Mouse (Mus musculus): ENCODE data around the gene Gm21708.
"Not testable (repeated sequence)": the region's sequence is repeated elsewhere in the genome, so short reads cannot be mapped to it uniquely, and the experiment has no call there.

Gm21708 gene

DNA sequence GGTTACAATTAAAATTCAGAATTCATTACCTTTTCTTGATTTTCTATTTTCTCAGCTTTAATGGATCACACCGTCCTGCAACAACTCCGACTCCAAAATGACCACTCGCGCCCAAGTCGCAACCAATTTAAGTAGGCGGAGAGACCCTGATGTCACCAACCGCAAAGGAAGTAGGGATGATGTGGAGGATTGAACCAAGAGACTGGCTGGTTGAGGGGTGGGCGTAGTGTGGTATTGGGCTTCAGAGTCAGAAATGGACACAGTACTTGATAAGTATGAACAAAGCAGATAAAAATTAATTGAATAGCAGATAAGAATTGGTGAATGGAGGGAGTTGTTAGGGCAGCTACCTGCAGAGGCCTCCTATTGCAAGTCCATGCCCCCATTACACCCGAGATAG is at the start of gene Gm21708, which contains the start of gene Gm21704:
Gm21708 (minus strand) TSS at position 101 of the 400 bp plus-strand sequence.
Gm21704 (minus strand) TSS at position 101 of the 400 bp plus-strand sequence.
- not testable (repeated sequence) for DNase-seq
